Mouse (Mus musculus): ENCODE data around the gene Zmynd15. TPM values are rescaled to one million over a fixed set of nuclear protein-coding genes. Genes with fewer than 3 reads are reported as not detected.
"Not testable (repeated sequence)": the region's sequence is repeated elsewhere in the genome, so short reads cannot be mapped to it uniquely, and the experiment has no call there.

The Zmynd15 gene
- total RNA-seq (2021), result under 1 TPM; 0.37 to 0.42 TPM

DNA sequence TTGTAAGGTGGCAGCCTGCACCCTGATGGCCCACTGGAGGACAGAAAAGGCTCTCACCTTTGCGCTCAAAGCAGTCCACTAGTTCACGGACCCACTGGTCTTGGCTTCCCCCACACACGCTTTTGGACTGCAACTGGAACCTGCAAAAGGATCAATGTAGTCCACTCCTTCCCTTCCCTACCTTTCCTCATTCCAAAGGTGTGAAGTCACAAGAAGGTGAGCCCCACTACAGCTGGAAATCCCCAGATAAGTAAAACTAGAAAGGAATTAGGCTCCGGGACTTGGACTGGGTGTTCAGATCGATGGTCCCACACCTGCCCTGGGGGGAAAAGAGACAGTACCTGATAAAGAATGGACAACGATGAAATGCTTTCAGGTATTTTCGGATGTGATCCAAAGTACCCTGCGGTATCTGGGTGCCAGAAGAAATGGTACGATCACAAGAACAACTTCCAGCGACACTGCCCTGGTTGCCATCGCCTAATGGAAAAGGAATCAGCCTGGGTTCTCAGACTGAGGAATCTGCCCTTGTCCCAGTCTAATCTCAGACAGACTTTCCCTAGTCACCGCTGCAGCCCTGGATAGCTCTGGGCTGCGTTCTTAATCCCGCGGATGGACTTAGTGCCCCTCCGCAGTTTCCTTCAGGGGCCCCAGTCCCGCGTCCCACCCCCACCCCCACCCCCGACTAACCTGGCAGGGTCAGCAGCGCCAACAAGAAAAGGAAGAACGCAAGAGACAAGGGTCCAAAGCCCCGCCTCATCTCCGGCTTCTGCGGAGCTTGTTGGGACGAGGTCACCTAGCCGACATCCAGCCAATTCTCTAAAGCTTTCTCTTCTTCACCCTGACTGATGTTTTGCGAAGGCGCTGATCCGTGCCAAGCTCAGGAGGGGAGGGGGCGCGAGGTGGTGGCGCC lies at the start of gene Zmynd15:
TSS of gene Zmynd15 (plus strand) at position 746 of the 913 bp plus-strand sequence.
- no peak for DNase-seq (ENCODE audit: extremely low spot score in 1 of 2, low spot score in 1 of 2)

GRCm38 (mm10) chr11:70409594-70410296 lies 49.5 kb upstream of the Zmynd15 start, which contains the start of gene Pelp1:
Pelp1 (minus strand) TSS chr11:70410031.
- peak; percentile 84 to 96 for DNase-seq (ENCODE audit: extremely low spot score in 1 of 2, low spot score in 1 of 2)

GRCm38 (mm10) chr11:70410297-70410643 lies 49.0 kb upstream of the Zmynd15 start:
- no peak for DNase-seq (ENCODE audit: extremely low spot score in 1 of 2, low spot score in 1 of 2)

DNA sequence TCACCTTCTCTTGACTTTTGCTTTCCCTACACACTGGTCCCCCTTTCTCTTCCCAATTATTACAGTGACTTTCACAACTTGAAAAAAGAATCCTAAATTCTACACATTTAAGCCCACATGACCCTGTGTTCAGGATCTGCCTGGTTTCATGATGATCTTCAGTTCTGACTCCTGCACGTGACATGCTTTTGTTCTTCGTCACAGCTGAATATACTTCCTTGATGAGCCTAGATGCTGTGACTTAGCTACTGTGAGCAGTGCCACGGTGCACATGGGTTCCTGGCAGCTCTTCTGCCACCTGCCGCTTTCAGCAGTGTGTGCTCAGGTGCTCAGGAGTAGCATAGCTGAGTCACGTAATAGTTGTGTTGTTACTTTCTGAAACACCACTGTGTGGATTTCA lies 46.6 kb upstream of the Zmynd15 start:
- DNase-seq (ENCODE audit: extremely low spot score in 1 of 2, low spot score in 1 of 2), result no peak

DNA sequence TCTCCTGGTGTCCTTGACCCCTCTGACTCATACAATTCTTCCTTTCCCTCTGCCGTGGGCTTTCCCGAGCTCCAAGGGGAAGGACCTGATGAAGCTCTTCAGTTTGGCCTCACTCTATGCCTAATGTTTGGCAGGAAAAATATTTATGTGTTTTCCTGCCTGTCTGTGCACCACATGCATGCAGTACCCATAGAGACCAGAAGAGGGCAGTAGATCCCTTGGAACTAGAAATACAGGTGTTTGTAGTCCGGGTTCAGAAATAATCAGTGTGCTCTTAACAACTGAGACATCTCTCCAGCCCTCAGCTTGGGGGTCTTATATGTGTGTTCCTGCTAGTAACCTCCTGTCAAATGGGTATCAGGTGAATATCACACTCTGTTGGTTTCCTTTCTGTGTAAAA lies 45.3 kb upstream of the Zmynd15 start:
- peak; percentile 62 to 90 for DNase-seq (ENCODE audit: extremely low spot score in 1 of 2, low spot score in 1 of 2)

DNA sequence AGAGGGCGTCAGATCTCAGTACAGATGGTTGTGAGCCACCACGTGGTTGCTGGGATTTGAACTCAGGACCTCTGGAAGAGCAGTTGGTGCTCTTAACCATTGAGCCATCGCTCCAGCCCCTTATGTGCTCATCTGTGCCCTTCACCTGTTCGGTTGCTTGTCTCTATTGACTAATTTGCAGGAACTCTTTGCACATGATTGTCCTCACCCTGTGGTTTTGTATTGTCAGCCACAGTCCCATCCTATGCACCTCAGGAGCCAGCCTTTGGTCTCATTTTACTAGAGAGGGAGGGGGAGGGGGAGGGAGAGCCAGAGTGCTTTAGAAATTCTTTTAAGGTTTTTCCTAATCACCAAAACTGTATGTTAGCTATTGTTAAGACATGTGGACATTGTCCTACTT lies 41.0 kb upstream of the Zmynd15 start:
- no peak for DNase-seq (ENCODE audit: extremely low spot score in 1 of 2, low spot score in 1 of 2)

DNA sequence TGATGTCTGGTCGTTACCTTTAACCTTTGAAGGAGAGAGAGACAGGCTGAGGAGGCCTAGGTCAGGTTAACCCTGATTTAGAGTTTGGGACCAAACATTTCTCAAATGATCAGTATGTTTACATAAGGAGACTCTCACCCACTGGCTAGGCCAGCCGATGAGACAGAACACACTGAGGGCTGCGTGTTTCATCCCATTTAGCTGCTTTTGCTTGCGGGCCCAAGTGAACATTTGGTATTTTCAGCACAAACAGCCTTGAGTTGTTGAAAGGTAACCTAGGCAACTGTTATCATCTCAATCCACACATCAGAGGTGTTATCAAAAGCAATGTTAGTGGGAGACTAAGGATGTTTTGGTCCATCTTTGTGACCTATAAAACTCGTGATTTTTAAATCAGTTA lies 39.7 kb upstream of the Zmynd15 start:
- DNase-seq (ENCODE audit: extremely low spot score in 1 of 2, low spot score in 1 of 2), result no peak

DNA sequence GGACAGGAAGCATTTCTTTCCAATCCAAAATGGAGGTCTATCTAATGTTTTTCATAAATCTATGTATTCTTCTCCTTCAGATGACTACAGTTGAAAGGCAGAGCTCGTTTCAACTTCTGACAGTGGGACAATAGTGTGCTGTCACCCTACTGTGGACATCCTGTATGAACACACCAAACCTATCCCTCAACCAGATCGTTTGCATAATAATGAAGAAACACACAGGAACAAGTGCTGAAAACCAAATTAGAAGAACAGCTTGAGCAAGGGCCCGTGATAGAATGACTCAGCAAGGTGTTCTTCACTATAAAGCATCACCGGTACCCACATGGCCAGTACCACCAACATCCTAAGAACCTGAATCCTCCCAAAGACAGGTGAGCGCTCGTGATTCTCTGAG lies 32.6 kb upstream of the Zmynd15 start:
- not testable (repeated sequence) for DNase-seq (ENCODE audit: extremely low spot score in 1 of 2, low spot score in 1 of 2)

DNA sequence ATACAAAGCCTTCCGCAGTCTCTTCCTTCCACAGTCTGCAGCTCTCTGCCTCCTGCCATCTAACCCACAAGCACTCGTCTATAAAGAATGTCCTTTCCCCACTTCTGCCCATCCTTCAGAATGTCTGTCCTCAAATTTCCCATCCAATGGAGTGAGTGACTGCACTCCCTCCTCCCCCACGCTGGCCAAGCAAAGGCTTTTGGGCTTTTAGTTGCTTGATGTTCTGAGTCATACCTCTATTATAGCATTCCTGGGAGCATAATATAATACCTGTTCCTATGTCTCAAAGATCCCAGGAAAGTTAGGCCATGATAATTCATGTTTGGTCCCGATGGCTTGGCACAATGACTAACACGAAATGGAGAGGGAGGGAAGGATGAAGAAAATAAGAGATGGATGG lies 27.7 kb upstream of the Zmynd15 start:
- DNase-seq (ENCODE audit: extremely low spot score in 1 of 2, low spot score in 1 of 2), result no peak

- DNase-seq (ENCODE audit: extremely low spot score in 1 of 2, low spot score in 1 of 2), result peak; percentile 96 to 99
Measured at GRCm38 (mm10) chr11:70432048-70432894, 27.0 kb upstream of the Zmynd15 start, which contains the start of gene Arrb2. Arrb2 (plus strand) TSS chr11:70432635.

GRCm38 (mm10) chr11:70432895-70433568 lies 26.2 kb upstream of the Zmynd15 start:
- peak in 1 of 2 experiments; percentile 43 for DNase-seq (ENCODE audit: extremely low spot score in 1 of 2, low spot score in 1 of 2)

GRCm38 (mm10) chr11:70433569-70433943 lies 25.7 kb upstream of the Zmynd15 start:
- no peak for DNase-seq (ENCODE audit: extremely low spot score in 1 of 2, low spot score in 1 of 2)

GRCm38 (mm10) chr11:70433951-70434350 lies 25.3 kb upstream of the Zmynd15 start:
- DNase-seq (ENCODE audit: extremely low spot score in 1 of 2, low spot score in 1 of 2), result no peak

- no peak for DNase-seq (ENCODE audit: extremely low spot score in 1 of 2, low spot score in 1 of 2)
Measured at GRCm38 (mm10) chr11:70435476-70435875, 23.8 kb upstream of the Zmynd15 start.

GRCm38 (mm10) chr11:70437426-70437825 lies 21.8 kb upstream of the Zmynd15 start:
- DNase-seq (ENCODE audit: extremely low spot score in 1 of 2, low spot score in 1 of 2), result no peak

DNA sequence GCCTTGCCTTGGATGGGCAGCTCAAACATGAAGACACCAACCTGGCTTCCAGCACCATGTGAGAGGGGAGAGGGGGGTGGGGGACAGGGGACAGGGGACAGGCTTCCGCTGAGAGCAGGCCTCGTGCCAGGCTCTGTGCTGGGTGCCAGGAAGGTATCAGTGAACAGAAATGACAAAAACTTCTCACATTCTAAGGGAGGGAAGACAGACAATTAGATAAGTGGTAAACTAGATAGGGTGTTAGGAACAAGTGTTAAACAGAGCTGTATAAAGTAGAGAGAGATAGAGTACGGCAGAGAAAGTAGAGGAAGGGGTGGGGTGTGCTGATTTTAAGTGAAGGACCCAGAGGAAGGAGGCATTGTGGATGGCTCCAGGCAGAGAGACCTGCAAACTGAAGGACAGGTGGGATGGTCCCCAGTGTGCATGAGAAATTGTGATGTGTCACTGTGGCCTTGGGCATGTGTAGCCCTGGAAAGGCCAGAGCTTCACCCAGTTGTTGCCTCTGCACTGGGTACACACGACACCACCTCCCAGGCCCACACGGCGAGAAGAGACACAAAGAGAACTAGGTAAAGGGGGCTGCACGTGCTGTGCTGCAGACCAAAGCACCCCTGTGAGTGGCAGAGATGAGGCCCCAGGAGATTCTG lies 20.4 kb upstream of the Zmynd15 start:
- DNase-seq (ENCODE audit: extremely low spot score in 1 of 2, low spot score in 1 of 2), result no peak

DNA sequence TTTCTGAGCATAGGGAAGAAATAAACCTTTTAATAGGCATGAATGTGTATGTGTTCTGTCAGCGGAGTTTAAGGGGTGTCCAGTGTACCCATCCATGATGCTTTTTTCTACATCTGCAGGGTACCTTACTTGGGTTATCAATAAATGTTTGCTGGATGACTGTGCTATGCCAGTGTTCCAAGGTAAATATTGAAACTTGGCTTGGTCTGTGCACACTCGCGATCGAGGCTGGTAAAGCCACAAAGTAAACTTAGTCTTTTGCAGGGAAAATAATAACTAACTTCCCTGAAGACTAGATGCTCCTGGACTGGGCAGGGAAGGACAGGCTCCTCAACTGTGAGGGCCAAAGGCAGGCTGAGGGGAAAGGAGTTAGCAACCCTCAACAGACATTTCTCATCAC lies 18.6 kb upstream of the Zmynd15 start:
- no peak for DNase-seq (ENCODE audit: extremely low spot score in 1 of 2, low spot score in 1 of 2)

- no peak for DNase-seq (ENCODE audit: extremely low spot score in 1 of 2, low spot score in 1 of 2)
Measured at GRCm38 (mm10) chr11:70441882-70442281, 17.4 kb upstream of the Zmynd15 start.

- no peak for DNase-seq (ENCODE audit: extremely low spot score in 1 of 2, low spot score in 1 of 2)
Measured at GRCm38 (mm10) chr11:70443964-70444363, 15.3 kb upstream of the Zmynd15 start.

GRCm38 (mm10) chr11:70444667-70445066 lies 14.6 kb upstream of the Zmynd15 start:
- DNase-seq (ENCODE audit: extremely low spot score in 1 of 2, low spot score in 1 of 2), result no peak
